Mouse (Mus musculus) natural killer cell, adult 2 months (primary cell): ENCODE data around the gene Ndufs5.

Experiments
- DNase-seq, 2 experiments: peaks; one replicate each; pipeline ENCODE4 v3.0.0; 2022; ENCODE audit warnings: low spot score in 2 of 2

The Ndufs5 gene

DNA sequence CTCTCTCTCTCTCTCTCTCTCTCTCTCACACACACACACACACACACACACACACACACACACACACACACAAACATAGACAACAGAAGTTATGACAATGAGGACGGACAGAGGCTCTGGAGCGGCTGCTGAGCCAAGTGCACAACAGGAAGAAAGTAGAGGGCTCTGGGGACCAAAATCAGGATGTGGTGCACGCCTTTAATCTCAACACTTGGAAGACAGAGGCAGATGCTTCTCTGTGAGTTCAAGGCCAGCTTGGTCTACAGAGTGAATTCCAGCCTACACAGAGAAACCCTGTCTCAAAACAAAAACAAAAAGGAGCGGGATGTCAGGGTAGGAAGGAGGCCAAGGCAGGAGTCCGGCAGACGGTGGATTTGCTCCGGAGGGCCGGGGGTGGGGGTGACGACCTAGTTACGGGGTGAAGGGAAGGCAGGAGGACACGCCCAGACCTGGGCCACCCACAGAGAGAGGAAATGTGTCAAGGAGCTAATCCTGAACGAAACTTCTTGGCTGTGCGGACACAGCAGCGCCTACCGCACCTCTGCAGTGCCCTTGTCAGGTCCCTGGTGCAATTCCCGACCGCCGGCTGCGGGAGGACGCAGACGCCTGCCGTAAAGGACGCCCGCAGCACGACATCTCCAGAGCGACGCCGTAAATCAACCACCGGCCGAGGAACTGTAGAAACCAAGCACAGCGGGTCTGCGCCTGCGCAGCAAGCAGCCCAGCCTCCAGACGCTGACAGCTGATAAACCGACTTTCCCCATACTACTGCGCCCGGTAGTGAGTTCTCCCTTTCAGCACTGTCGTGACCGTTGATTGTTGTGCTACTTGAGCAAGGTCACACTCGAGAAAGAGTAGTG, at the start of gene Ndufs5:
TSS of gene Ndufs5 (minus strand) at position 629 of the 860 bp plus-strand sequence.
- DNase-seq, result peak; percentile 87 to 91

- no peak for DNase-seq
Measured at GRCm38 (mm10) chr4:123765071-123765470, 47.1 kb upstream of the Ndufs5 start.

DNA sequence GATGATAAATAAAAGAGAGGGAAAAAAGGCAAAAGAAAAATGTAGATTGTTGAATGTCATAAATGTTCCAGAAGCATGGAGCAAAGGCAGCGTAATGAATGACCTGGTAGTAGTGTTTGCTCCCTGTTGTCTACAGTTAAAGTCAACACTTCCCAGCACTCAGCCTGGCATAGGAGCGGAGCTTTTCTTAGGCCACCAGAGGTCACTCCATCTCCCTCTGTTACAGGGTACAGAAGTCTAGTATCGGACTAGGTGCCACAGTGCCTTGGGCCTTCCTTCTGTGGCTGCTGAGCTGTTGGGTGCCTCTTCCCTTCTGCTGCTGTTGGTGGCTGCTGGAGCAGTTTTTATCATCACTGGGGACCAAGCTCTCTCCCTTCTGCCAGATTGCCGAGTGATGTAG, 40.3 kb upstream of the Ndufs5 start:
- DNase-seq, result no peak

DNA sequence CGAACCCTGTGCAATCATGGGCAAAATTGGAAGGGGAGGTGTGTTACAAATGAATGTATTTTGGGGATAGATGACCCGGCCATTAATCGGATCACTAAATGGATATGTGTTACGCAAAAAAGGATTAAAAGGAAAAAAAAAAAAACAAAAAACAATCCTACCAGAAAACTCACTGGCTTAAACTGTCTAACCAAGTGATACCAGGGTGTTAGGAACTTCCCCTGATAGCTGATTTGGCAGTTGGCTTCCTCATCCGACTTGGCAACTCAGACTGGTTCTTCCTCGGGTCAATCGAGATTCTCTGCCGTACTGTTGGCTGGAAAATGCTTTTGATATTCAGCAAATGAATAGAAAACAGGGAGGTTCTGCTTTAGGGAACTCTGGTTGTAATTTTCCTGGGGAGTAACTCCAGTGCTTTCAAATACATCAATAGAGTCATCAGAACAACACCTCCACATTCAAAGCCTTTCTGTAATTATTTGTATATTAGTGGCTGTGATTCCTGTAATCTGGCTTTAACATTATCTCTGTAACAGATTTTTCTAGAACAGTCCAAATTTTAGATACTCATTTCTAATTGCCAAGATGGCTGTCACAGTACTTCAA, 32.8 kb upstream of the Ndufs5 start:
- DNase-seq, result no peak

DNA sequence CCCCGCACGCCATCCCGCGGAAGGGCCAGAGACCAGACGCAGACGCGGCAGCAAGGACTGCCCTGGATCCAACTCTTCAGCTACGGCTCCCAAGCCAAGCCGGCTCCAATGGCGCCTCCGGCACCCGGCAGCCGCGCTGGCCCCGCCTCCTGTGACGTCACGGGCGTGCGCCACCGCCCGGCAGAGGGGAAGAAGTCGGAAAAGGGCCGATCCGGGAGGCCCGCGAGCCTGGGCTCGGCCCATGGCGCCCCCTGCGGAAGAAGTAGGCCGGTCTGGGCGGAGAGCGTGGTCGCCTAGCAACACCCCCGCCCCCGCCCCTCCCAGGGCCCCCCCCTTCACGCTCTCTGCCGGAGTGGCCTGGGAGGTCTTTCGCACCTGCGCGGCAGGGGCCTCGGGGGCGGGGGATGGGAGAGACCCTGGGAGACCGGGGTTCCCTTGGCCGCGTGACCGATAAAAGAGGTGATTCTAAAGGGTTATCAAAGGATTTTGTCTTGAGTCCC, 32.2 kb upstream of the Ndufs5 start, which contains the start of gene Akirin1:
TSS of gene Akirin1 (minus strand) at position 194 of the 500 bp plus-strand sequence.
- DNase-seq, result peak; percentile 95 to 96

- peak; percentile 6 to 8 for DNase-seq
Measured at GRCm38 (mm10) chr4:123749484-123750130, 31.6 kb upstream of the Ndufs5 start.

DNA sequence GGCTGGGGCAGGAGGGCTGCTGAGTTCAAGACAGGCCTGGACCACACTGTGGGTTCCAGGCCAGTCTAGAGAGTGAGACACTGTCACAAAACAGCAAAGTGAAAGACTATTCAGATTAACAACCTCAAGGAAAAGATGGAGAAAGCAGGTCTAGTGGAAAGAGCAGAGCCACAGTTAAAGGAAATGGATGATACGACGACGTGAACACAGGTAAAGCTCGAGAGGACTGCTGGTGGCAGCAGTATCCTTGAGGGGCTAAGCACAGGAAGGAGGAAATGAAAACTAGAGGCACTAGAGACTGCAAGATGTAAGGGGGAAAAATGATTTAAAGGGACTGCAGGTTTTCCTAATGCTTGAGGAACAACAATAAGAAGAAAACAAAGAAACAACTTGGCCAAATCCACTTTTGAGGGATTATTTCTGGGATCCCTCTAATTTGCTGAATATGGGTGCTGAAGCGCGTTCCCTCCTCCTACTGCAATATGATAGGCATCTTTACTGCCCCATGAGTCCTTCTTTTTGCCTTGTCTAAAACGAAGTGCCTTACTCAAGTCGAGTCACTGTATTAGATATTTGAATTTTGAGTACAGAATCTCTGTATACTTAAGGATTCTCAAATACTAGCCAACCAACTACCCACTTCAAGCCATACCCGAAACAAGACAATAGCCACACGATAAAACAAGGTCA, 30.9 kb upstream of the Ndufs5 start:
- DNase-seq, result no peak

GRCm38 (mm10) chr4:123745221-123745775, 27.3 kb upstream of the Ndufs5 start:
- DNase-seq, result no peak

DNA sequence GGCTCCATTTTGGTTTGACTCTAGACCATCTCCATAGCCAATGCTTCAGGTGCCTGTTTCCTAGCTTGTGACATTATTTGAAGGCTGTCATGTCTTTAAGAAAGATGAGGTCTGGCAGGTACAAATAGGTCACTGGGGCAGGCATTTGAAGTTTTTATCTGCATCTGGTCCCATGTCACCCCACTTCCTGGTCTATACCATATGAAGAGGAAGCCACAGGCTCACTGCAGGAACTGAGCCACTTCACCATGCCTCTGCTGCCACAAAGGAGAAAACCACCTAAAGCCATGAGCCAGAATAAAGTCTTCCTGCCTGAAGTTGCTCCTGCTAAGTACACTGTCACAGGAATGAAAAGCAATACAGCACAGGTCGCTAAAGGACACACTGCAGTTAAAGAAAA, 24.9 kb upstream of the Ndufs5 start:
- DNase-seq, result no peak

- DNase-seq, result no peak
Measured at GRCm38 (mm10) chr4:123738708-123739107, 20.7 kb upstream of the Ndufs5 start.

- DNase-seq, result no peak
Measured at GRCm38 (mm10) chr4:123733532-123733931, 15.5 kb upstream of the Ndufs5 start.

- no peak for DNase-seq
Measured at GRCm38 (mm10) chr4:123732921-123733320, 14.9 kb upstream of the Ndufs5 start.

GRCm38 (mm10) chr4:123732163-123732910, 14.3 kb upstream of the Ndufs5 start:
- DNase-seq, result no peak

- no peak for DNase-seq
Measured at GRCm38 (mm10) chr4:123721761-123722160, 3.8 kb upstream of the Ndufs5 start.

DNA sequence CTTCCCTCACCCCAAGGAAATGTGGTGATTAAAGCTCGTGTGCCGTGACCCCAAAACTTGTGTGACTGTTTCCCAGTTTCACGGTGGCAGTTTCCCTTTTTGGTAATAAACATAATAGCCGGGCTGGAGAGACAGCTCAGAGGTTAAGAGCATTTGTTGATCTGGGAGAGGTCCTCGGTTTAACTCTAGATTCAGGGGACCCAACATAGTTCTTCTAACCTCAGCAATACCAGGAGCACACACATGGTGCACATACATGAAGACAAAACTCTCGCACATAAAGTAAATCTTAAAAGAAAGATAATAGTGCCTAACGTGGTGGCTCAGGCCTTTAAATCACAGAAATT, 405 bp upstream of the Ndufs5 start:
- DNase-seq, result no peak

DNA sequence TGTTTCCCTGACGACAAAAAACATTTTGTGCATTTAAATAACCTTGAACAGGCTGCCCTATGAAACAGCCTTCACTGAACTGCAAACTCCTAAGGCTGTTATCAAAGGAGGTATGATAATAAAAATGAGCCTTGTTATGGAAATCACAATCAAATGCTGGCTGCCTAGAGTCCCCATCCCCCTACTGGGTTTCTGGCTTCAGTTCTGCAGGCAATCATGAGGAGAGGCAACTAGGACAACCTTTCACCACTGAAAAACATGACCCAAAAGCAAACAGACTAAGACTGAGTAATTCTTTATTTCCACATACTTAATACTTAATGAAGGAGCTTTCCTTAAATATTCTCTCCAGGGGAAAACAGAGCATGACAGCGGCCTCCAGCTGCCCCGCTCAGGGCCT, 5.6 kb downstream of the Ndufs5 start:
- no peak for DNase-seq

DNA sequence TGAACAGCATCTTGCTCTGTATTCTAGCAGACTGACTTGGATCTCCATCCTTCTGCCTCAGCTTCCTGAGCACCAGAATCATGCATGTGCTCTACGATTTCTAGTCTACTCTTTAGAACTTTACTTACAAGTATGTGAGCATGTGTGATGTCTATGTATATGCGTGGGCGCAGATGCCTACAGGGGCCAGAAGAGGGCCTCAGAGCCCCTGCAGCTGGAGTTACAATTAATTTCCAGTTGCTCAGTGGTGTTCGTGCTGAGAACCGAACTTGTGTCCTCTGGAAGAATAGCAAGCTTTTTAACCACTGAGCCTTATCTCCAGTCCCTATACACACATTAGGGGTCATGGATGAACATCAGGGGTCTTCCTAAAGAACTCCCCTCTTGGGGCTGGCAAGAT, 10.7 kb downstream of the Ndufs5 start:
- DNase-seq, result no peak

DNA sequence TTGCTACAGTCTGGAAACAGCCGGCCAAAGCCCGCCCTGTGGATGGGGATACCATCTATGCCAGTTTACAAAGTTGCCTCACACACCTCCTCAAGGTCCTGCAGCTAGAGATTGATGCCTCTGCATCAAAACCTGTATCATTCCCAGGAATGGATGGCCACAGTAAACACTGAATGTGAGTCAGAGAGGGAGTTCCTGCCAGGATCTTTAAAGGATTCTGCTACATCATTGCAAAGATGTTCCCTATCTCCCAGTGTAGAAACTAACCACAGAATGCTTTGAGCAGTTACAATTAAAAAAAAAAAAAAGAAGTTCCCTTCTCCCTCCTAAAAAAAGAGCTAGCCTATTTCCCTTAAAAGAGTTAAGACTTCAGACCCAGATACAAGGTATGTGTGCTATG, 12.7 kb downstream of the Ndufs5 start:
- DNase-seq, result no peak

GRCm38 (mm10) chr4:123693384-123693783, 24.6 kb downstream of the Ndufs5 start:
- no peak for DNase-seq

DNA sequence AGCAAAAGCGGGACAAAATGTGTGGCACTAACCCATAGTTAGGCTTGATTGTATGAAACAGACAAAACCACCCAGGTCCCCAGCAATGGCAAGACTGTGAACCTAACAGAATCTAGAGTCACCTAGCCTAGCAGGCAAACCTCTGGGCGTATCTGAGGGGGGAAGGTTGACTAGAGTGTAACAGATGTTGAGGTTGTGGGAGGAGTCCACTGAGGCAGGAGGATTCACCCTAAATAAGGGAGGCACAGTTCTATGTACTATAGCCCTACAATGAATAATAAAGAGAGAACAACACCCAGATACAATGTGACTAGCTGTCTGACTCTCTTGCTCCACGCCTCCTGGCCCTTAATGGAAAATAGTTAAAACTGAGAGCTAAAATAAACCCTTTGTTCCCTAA, 25.9 kb downstream of the Ndufs5 start:
- no peak for DNase-seq

DNA sequence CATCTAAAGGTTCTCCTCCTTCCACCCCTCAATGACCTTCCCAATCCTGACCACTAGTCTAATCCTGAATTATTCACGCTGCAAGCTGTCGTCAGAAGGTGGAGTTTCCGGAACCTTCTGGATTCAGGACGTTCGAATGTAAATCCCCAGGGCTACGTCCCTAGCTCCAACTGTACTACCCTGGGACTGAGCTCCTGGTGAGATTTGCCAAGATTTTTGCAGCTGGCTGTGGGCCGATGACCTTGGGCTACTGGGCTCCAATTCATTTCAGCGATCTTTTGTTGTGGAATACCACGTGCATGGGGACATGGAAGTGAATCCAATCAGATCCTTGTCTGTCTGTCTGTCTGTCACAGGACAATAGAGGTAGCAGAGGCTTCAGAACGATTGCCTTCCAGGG, 27.7 kb downstream of the Ndufs5 start:
- DNase-seq, result no peak
